Mouse (Mus musculus) heart, embryonic 10.5 days (tissue): ENCODE measurements at regions not wholly inside any gene's neighbourhood (a gene's known extent, or its start where the extent isn't known, plus 50 kb on each side); places are given as distances from the start of the nearest gene placed in this dataset.
A peak's percentile ranks its signal among the peaks of the same experiment; 100 is the strongest.
"Not testable (repeated sequence)": the region's sequence is repeated elsewhere in the genome, so short reads cannot be mapped to it uniquely, and the experiment has no call there.

Experiments used
- DNase-seq: peaks from one replicate; pipeline ENCODE4 v3.0.0-alpha.2; 2017; ENCODE audit warnings: low spot score
- H3K27ac ChIP-seq: fragments of 300-500 bp; sonication (generic); 2 replicates; pipeline ENCODE4 v1.5.1; 2016; ENCODE audit warnings: mild to moderate bottlenecking
- H3K27me3 ChIP-seq: fragments of 300-500 bp; sonication (generic); 2 replicates; pipeline ENCODE4 v1.6.1; 2016; ENCODE audit warnings: mild to moderate bottlenecking; ENCODE audit not compliant: poor library complexity, insufficient read depth, severe bottlenecking
- H3K36me3 ChIP-seq: fragments of 300-500 bp; sonication (generic); 2 replicates; pipeline ENCODE4 v1.6.1; 2016; ENCODE audit warnings: mild to moderate bottlenecking, moderate library complexity
- H3K4me1 ChIP-seq: fragments of 300-500 bp; sonication (generic); 2 replicates; pipeline ENCODE4 v1.6.1; 2016; ENCODE audit warnings: mild to moderate bottlenecking
- H3K4me3 ChIP-seq: fragments of 300-500 bp; sonication (generic); 2 replicates; pipeline ENCODE4 v1.5.1; 2016; ENCODE audit warnings: mild to moderate bottlenecking, moderate library complexity
- H3K9me3 ChIP-seq: fragments of 300-500 bp; sonication (generic); 2 replicates; pipeline ENCODE4 v1.6.1; 2016; ENCODE audit warnings: mild to moderate bottlenecking, moderate library complexity
- WGBS: fragments of 180-500 bp; shearing (Covaris S2); methylation state at CpG from one replicate; pipeline ENCODE4 v1.1.7; 2016; 5-methylcytosine and 5-hydroxymethylcytosine counted together

DNA sequence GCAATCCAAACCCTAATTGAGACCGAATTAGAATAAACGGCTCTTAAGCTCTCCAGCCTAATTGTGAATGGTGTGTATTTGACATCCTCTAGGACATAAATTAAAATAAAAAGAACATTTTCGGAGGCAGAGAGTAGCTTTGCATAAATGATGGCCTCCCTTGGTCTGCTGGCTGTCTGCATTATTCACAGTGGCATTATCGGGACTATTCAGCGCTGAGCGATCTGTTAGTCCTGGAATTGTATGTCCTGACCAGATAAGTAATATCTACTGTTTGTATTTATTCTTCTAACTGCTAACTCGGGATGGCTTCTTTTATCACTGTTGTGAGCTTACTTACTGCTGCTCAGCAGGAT is 299.6 kb downstream of the Chl1 start:
- Histone ChIP-seq H3K27ac (no peak overlapping the region), H3K27me3 (peaks cover 9% of the 10 kb centered on the region; the same call in 1 of the 2 replicates), H3K4me3 (peak overlapping the region; percentile 29), H3K4me1 (no peaks in the 10 kb centered on the region), H3K36me3 (no peaks in the 10 kb centered on the region), H3K9me3 (no peaks in the 10 kb centered on the region)
- no peak for DNase-seq
- WGBS: 14% methylated on average over 7 of the region's 7 CpGs

DNA sequence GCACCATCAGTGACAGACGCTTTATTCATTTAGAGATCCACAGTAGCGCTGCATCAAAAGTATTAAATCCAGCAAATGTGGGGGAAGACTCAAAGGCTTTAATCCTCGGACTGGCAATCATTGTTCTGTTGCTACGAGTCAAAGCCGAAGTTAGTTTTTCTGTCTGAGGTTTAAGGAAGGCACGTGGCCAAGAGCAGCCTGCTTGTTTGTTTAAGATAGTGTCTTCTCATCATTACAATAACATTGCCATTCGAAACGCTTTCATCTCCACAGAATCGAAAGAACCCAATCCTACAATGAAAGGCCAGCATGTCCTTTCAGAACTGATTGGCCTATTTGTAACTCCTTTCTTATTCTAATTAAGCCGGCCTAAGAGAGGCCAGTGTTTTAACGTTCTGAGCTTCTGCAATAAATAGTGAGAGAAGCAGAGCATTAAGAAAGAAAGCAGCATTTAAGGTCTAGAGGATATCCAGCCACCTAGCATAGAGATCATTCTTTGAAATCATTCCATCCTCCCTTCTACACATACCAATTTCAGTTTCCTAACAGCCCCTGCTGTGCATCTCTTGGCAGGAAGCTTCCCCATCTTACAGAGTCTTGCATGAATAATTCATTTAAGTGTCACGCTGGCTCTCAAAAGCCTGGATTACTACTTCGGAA is 300.1 kb downstream of the Chl1 start:
- Histone ChIP-seq H3K4me3 (peak overlapping the region; percentile 29), H3K4me1 (no peaks in the 10 kb centered on the region), H3K9me3 (no peaks in the 10 kb centered on the region), H3K27me3 (peaks cover 9% of the 10 kb centered on the region; the same call in 1 of the 2 replicates), H3K27ac (no peak overlapping the region), H3K36me3 (no peaks in the 10 kb centered on the region)
- 2% methylated on average over 13 of the region's 13 CpGs for WGBS
- DNase-seq: no peak

DNA sequence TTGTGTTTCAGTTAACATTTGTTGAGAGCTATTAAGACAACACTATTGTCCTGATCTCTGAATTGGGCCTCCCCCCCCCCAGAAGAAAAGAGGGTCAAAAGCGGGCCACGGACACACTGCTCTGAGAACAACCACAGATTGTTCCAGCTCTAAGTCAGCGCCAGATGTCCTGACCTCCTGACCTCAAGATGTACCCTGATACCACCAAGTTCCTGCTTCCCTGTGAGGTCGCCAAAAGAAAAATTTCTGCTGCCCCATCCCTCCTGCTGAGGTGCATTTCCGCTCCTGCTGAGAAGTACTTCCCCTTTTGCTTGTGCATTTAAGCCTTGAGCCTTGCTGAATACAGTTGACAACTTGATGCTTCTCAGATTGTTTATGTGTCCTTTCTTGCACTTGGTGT is 306.0 kb downstream of the Chl1 start:
- not testable (repeated sequence) for H3K27ac ChIP-seq, H3K27me3 ChIP-seq, H3K4me3 ChIP-seq, DNase-seq, H3K36me3 ChIP-seq, H3K4me1 ChIP-seq, H3K9me3 ChIP-seq
- WGBS: 72% methylated on average over 5 of the region's 5 CpGs

DNA sequence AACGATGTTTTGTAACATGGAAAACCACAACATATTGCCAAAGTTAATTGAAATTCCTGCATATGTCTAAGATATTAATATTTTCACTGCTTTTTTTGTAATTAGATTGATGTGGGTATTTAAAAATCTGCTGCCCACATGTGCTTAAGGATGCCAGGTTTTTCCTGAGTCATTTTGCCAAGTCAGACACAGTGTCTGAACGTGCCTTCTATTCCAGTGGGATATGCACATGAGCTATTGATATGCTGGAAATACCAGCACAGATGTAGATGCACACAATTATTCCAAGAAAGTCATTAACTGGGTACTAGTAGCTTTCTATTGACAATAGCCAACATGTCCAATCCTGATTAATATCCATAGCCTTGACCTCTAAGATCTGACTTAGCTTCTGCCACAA is 315.7 kb downstream of the Chl1 start:
- Histone ChIP-seq H3K36me3 (no peaks in the 10 kb centered on the region), H3K4me3 (no peak overlapping the region), H3K9me3 (no peaks in the 10 kb centered on the region), H3K4me1 (no peaks in the 10 kb centered on the region), H3K27me3 (no peaks in the 10 kb centered on the region), H3K27ac (no peak overlapping the region)
- WGBS: 78% methylated on average over 2 of the region's 2 CpGs
- no peak for DNase-seq

DNA sequence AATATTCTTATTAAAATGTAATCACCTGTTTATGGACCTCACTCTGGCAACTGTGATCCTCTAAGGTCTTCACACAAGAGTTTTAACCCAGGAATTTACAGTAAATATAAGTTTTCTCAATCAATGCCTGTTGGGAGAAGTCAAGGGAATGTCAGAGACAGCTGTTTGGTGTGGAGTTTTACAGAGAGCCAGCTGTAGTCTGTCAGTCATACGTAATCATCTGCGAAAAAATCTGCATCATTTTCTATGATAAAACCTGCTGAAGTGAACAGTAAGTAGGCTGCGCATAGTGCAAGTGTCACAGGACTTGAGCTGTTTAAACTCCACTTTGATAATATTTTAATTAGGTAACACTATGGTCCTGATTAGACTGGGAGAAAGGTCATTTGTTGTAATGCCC is 317.2 kb downstream of the Chl1 start:
- WGBS: 86% methylated on average over 3 of the region's 3 CpGs
- Histone ChIP-seq H3K9me3 (no peaks in the 10 kb centered on the region), H3K36me3 (no peaks in the 10 kb centered on the region), H3K27ac (no peak overlapping the region), H3K27me3 (no peaks in the 10 kb centered on the region), H3K4me3 (no peak overlapping the region), H3K4me1 (no peaks in the 10 kb centered on the region)
- no peak for DNase-seq

DNA sequence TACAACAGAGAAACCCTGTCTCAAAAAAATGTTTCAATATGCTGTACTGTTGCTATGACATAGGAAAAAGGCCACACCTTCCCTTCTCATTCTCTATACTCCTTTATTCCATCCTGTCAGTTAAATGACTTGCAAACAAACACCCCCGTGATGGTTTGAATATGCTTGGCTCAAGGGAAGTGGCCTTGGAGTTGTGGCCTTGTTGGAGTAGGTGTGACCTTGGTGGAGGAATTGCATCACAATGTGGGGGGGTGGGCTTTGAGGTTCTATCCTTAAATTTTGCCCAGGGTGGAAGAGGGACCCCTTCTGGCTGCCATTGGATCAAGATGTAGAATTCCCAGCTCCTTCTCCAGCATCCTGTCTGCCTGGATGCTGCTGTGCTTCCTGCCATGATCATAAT is 318.5 kb downstream of the Chl1 start:
- H3K36me3 ChIP-seq: no peaks in the 10 kb centered on the region
- no peak for DNase-seq
- no peak overlapping the region for H3K27ac ChIP-seq
- 79% methylated on average over 1 of the region's 1 CpGs for WGBS
- H3K4me1 ChIP-seq: no peaks in the 10 kb centered on the region
- H3K27me3 ChIP-seq: no peaks in the 10 kb centered on the region
- H3K9me3 ChIP-seq: no peaks in the 10 kb centered on the region
- H3K4me3 ChIP-seq: no peak overlapping the region

DNA sequence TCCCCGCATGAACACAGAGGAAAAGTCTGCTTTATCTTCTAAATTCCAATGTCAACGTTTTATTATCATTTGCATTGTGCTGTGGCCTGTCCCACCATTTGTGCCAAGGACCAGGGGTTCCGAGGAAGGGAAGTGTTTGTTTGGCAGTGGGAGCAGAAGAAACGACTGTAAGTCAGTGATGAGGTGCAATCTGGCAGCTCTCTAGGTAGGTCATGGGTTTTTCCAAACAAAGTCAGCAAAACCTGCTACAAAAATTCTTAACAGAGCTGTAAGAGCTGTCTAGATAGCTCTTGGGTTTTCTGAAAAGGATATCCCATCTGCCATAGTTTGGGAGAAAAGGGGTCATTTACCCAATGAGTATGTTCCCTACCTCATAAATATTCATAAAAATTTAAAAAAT is 321.9 kb downstream of the Chl1 start:
- 65% methylated on average over 4 of the region's 4 CpGs for WGBS
- H3K9me3 ChIP-seq: no peaks in the 10 kb centered on the region
- no peaks in the 10 kb centered on the region for H3K27me3 ChIP-seq
- no peaks in the 10 kb centered on the region for H3K36me3 ChIP-seq
- H3K4me3 ChIP-seq: no peak overlapping the region
- no peak for DNase-seq
- H3K4me1 ChIP-seq: no peaks in the 10 kb centered on the region
- H3K27ac ChIP-seq: no peak overlapping the region

DNA sequence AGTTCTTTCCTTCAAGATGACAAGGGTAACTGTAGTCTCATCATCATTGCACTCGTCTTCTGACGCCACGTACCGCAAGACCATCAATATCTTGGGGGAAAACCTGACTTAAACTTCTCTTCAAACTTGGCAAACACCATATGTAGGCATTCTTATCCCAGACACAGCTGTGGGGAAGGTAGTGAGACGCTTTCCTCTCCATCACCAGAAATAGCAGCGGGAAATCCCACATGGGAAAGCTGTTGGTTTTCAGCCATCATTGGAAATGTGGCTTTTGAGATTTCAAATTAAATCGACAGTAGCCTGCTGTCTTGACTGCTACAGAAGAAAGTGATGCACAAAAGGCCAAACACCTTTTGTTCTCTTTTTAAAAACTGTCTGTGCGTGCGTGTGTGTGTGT is 322.4 kb downstream of the Chl1 start:
- Histone ChIP-seq H3K27ac (no peak overlapping the region), H3K36me3 (no peaks in the 10 kb centered on the region), H3K9me3 (no peaks in the 10 kb centered on the region), H3K4me3 (no peak overlapping the region), H3K4me1 (no peaks in the 10 kb centered on the region), H3K27me3 (no peaks in the 10 kb centered on the region)
- 84% methylated on average over 9 of the region's 9 CpGs for WGBS
- DNase-seq: no peak

DNA sequence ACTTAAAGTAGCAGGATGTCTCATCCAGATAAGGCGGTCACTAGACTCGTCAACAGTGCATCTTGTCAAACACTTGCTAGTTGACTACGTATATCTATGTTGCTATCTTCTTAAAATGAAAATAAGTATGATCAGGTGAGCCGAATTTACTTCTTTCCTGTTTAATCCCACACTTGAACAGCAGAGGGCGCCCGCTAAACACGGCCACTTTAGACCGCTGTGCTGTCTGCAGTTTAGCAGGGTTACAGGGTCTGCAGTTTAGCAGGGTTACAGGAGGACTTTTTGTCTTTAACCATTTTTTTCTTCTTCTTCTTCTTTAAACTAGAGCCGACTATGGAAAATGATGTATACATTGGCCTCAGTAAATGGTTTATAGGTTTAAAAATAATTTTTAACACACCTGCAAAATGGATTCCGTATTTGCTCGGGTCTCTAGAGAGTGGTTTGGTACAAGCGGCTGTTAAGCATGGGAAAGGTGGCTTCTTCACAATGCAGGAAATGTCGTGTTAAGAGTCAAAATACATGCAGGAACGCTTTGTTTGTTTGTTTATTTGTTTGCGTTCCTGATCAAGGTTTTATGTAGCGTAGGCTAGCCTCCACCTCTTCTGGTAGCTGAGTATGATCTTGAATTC is 323.2 kb downstream of the Chl1 start:
- WGBS: 46% methylated on average over 16 of the region's 16 CpGs
- DNase-seq: no peak
- H3K27me3 ChIP-seq: no peaks in the 10 kb centered on the region
- H3K27ac ChIP-seq: no peak overlapping the region
- no peak overlapping the region for H3K4me3 ChIP-seq
- H3K4me1 ChIP-seq: no peaks in the 10 kb centered on the region
- no peaks in the 10 kb centered on the region for H3K9me3 ChIP-seq
- no peaks in the 10 kb centered on the region for H3K36me3 ChIP-seq

DNA sequence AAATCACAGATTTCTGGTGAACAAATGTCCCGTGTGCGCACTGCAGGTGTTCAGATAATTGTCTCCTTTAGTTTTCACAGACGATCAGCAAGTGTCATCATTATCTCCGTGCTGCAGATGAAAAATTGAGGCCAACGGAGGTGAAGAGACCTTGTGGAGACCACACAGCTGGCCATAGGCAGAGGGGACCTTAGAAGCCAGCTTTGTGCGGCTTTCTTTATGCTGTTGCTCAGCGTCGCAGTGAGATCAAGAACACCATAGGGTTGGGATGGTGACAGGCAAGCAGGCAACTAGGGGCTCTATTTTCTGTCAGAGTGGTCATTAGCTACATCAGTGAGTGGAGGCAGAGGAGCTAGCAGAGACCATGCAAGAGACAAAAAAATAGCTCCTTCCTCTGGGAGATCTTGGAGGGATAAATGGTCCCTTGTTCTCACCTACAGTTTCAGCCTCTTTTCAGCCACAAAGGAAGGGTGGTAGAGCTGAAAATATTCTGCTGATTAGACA is 324.4 kb downstream of the Chl1 start:
- WGBS: 81% methylated on average over 8 of the region's 8 CpGs
- Histone ChIP-seq H3K36me3 (no peaks in the 10 kb centered on the region), H3K4me1 (no peaks in the 10 kb centered on the region), H3K27ac (no peak overlapping the region), H3K4me3 (no peak overlapping the region), H3K9me3 (no peaks in the 10 kb centered on the region), H3K27me3 (no peaks in the 10 kb centered on the region)
- no peak for DNase-seq

DNA sequence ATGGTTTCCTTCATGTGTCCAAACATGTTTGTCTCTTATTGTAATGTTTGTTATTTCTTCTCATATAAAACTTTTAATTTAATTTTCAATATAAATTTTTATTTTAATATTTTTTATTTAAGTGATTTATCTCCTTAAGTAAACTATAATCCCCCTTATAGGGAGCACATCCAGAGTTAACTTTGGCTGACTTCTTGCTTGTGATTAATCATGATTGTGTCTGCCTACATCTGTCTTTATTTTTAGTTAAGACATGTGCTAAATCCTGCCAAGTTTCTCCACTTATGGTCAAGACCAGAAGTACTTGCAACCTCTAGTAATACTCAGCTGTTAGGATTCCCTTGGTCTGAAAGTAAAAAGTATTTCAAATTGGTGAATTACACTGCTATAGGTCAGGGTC is 349.4 kb downstream of the Chl1 start:
- no peak overlapping the region for H3K4me3 ChIP-seq
- H3K36me3 ChIP-seq: no peaks in the 10 kb centered on the region
- no peak for DNase-seq
- H3K27ac ChIP-seq: no peak overlapping the region
- no peaks in the 10 kb centered on the region for H3K9me3 ChIP-seq
- no peaks in the 10 kb centered on the region for H3K4me1 ChIP-seq
- no peaks in the 10 kb centered on the region for H3K27me3 ChIP-seq

DNA sequence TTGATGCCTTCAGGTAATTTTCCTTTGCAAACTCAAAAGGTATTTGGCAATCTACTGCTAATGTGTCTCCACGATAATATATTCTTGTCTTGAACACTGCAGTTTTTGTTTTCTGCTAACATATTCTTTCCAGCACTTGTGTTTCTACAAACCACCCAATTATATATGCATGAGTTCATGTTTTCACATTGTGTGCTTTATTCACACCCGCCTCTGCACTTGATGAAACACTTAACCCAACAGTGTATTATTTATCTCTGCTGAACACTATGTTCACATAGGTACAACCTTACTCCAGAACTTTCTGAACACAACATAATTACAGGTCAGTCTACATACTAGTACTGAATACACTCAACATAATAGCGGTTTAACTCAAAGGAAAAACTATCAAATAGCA is 383.1 kb downstream of the Chl1 start:
- H3K27ac ChIP-seq: no peak overlapping the region
- no peak for DNase-seq
- H3K4me3 ChIP-seq: no peak overlapping the region
- no peaks in the 10 kb centered on the region for H3K36me3 ChIP-seq
- 83% methylated on average over 3 of the region's 3 CpGs for WGBS
- no peaks in the 10 kb centered on the region for H3K9me3 ChIP-seq
- no peaks in the 10 kb centered on the region for H3K27me3 ChIP-seq
- H3K4me1 ChIP-seq: no peaks in the 10 kb centered on the region

DNA sequence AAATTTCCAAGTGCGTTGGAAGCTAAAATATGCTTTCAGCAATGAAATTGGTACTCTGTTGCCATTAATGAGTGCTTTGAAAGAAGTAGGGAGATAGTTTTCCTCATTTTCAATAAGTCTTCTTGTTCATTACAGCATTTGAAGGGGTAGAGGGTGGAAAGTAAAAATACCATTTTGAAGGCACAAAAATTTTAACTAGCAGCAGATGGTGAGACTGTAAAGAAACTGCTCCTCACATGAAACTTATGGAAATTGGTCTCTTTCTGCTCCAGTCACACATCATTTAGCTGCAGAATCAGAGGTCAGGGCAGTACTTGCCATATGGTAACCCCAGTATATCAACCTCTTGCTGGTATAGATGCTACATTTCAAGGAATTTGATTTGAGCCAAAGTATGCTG is 414.1 kb downstream of the Chl1 start:
- 87% methylated on average over 1 of the region's 1 CpGs for WGBS

DNA sequence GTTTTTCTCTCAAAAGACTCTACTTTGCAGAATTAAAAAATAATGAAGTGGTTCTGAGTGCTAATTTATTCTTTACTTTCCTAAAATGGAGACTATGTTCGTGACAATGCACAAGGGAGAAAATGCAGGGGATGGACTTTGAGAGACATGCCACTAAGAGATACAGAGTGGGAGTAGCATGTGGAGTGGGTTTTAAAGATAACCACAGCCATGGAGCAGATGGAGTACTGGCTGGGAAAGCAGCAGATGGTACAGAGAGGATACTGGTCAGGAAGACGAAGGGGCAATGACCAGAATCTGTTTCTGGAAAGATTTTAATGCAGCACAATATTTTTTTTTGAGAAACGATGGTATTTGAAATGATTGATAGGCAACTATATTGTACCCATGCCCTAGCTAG is 416.7 kb downstream of the Chl1 start:
- H3K27ac ChIP-seq: no peak overlapping the region

More for the DNA sequence above, 414.1 kb downstream of the Chl1 start:
- no peaks in the 10 kb centered on the region for H3K9me3 ChIP-seq
- DNase-seq: no peak
- H3K4me1 ChIP-seq: no peaks in the 10 kb centered on the region
- H3K27me3 ChIP-seq: no peaks in the 10 kb centered on the region
- H3K27ac ChIP-seq: no peak overlapping the region
- H3K4me3 ChIP-seq: no peak overlapping the region
- H3K36me3 ChIP-seq: no peaks in the 10 kb centered on the region

More for the DNA sequence above, 416.7 kb downstream of the Chl1 start:
- no peaks in the 10 kb centered on the region for H3K9me3 ChIP-seq
- no peaks in the 10 kb centered on the region for H3K27me3 ChIP-seq
- H3K4me1 ChIP-seq: no peaks in the 10 kb centered on the region
- no peaks in the 10 kb centered on the region for H3K36me3 ChIP-seq
- DNase-seq: no peak
- no peak overlapping the region for H3K4me3 ChIP-seq
- WGBS: 74% methylated on average over 3 of the region's 3 CpGs
